ENCODE assay signal across 19 mouse cellular contexts in the genomic region with DNA sequence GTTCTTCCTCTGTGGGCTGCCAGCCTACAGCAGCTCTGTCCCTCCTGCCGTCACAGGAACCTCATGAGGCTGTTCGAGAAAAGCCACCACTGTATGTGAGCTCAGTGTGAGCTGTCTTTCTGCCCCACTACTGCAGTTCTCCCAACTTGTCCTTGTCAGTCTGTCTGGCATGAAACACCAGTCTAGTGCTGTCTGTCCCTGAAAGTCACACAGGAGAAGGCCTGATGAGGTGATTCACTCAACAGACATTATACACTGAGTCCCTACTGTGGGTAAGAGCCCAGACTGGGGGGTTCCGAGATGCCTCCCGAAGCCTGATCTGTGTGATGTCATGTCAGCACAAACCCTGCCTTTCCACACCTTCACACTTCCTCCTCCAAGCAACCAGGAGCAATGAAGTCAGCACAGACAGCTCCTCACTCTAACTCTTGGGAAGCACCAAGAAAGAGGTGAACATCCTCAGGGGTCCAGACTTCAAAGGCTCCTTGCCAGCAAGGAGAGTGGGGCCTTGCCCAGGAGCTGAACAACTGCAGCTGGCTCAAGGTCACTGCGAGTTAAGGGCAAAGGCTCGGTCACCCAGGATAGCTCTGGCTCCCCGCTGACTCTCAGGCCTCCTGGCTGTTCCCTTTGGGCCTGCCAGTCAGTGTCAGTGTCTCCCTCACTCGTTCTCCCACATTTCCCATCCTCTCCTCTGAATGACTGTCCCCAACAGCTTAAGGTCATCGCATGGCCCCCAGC. TPM values are rescaled to one million over a fixed set of nuclear protein-coding genes. Genes with fewer than 3 reads are reported as not detected.
DNase-seq lines count a peak whose midpoint lies in the region; ATAC-seq lines count a peak whose summit lies in the region.
"Had no signal": no experiment of that assay in that cellular context is flagged by ENCODE, and none has a peak within 500 bp of the region (broad histone marks: within the 10 kb centered on the region; RNA-seq: fewer than 3 reads in every experiment).

No protein-coding gene starts in this region.

- peaks cover 27% of the 10 kb centered on the region for H3K4me1 ChIP-seq in heart, embryonic 11.5 days (ENCODE audit: control insufficient read depth, insufficient read depth, low read length)
- peaks cover 37% of the 10 kb centered on the region for H3K4me1 ChIP-seq in midbrain, embryonic 10.5 days
- no peaks in the 10 kb centered on the region for H3K4me1 ChIP-seq in midbrain, embryonic 14.5 days (ENCODE audit: control insufficient read depth, insufficient read depth, low read length)
- peaks cover 14% of the 10 kb centered on the region for H3K4me1 ChIP-seq in embryonic facial prominence, embryonic 15.5 days

- H3K27me3 ChIP-seq in heart, embryonic 11.5 days (ENCODE audit: control insufficient read depth, insufficient read depth, low read length) = no peaks in the 10 kb centered on the region
- no peaks in the 10 kb centered on the region for H3K27me3 ChIP-seq in midbrain, embryonic 10.5 days (ENCODE audit: low read depth, poor library complexity, severe bottlenecking)
- H3K27me3 ChIP-seq in midbrain, embryonic 14.5 days (ENCODE audit: control insufficient read depth, insufficient read depth, low read length) = no peaks in the 10 kb centered on the region
- H3K27me3 ChIP-seq in embryonic facial prominence, embryonic 15.5 days = no peaks in the 10 kb centered on the region
- H3K27me3 ChIP-seq: kidney, embryonic 15.5 days; neural tube, embryonic 13.5 days; stomach, embryonic 15.5 days had no signal

- no peak overlapping the region for H3K4me2 ChIP-seq in heart, embryonic 11.5 days
- H3K4me2 ChIP-seq in midbrain, embryonic 14.5 days (ENCODE audit: low read length) = no peak overlapping the region
- H3K4me2 ChIP-seq in embryonic facial prominence, embryonic 15.5 days (replicated peaks) = no peak overlapping the region
- H3K4me2 ChIP-seq: kidney, embryonic 15.5 days; lung, embryonic 14.5 days; neural tube, embryonic 13.5 days; stomach, embryonic 15.5 days had no signal

- H3K4me3 ChIP-seq in heart, embryonic 11.5 days (ENCODE audit: low read depth, low read length) = no peak overlapping the region
- no peak overlapping the region for H3K4me3 ChIP-seq in midbrain, embryonic 10.5 days
- no peak overlapping the region for H3K4me3 ChIP-seq in midbrain, embryonic 14.5 days (replicated peaks; ENCODE audit: low read depth, low read length)
- H3K4me3 ChIP-seq in embryonic facial prominence, embryonic 15.5 days (replicated peaks) = no peak overlapping the region
- H3K4me3 ChIP-seq: erythroblast, embryonic 14.5 days; kidney, embryonic 15.5 days; neural tube, embryonic 13.5 days; stomach, embryonic 15.5 days had no signal

- DNase-seq in heart, postnatal 14 days = no peak
- no peak for DNase-seq in midbrain, embryonic 10.5 days (ENCODE audit: low spot score)
- DNase-seq in midbrain, embryonic 14.5 days = no peak
- DNase-seq in left cerebral cortex, adult 9 months (ENCODE audit: low spot score in 2 of 2) = no peak
- DNase-seq in urinary bladder, postnatal 4 days (ENCODE audit: low spot score in 2 of 2) = no peak
- DNase-seq: cerebellum, adult 8-10 months; gastrocnemius, postnatal 14 days; lung, embryonic 14.5 days; retina, postnatal 1 day; spleen, adult 18-20 months had no signal

- peak overlapping the region; percentile 43 for H3K9ac ChIP-seq in heart, embryonic 11.5 days (ENCODE audit: low read depth, low read length)
- no peak overlapping the region for H3K9ac ChIP-seq in midbrain, embryonic 14.5 days (replicated peaks; ENCODE audit: low read length)
- no peak overlapping the region for H3K9ac ChIP-seq in embryonic facial prominence, embryonic 15.5 days
- H3K9ac ChIP-seq: kidney, embryonic 15.5 days; lung, embryonic 14.5 days; neural tube, embryonic 13.5 days; stomach, embryonic 15.5 days had no signal

- no peak for ATAC-seq in heart, embryonic 11.5 days (replicated peaks; ENCODE audit: insufficient number of reproducible peaks, low FRiP score, low TSS enrichment)
- ATAC-seq in midbrain, embryonic 14.5 days (ENCODE audit: low FRiP score, low TSS enrichment) = no peak
- ATAC-seq in embryonic facial prominence, embryonic 15.5 days (ENCODE audit: insufficient number of reproducible peaks, low FRiP score, low TSS enrichment, low read depth) = 0 out of 2 replicates have a peak, but pooled peaks have one; percentile 37
- ATAC-seq: inflammation-experienced regulatory T-cells, adult 6 months had no signal

- intact Hi-C loops in heart, postnatal 14 days (cut with DNase I) = no loop called here

- peak overlapping the region; percentile 51 for H3K27ac ChIP-seq in heart, embryonic 11.5 days (ENCODE audit: low read depth, low read length)
- H3K27ac ChIP-seq in midbrain, embryonic 10.5 days (replicated peaks) = 0 out of 2 replicates have a peak overlapping the region, but pooled peaks have one; percentile 6
- H3K27ac ChIP-seq in midbrain, embryonic 14.5 days (replicated peaks; ENCODE audit: low read depth, low read length) = no peak overlapping the region
- H3K27ac ChIP-seq in embryonic facial prominence, embryonic 15.5 days (replicated peaks) = no peak overlapping the region
- H3K27ac ChIP-seq: kidney, embryonic 15.5 days; neural tube, embryonic 13.5 days; stomach, embryonic 15.5 days had no signal

- H3K9me3 ChIP-seq in heart, embryonic 11.5 days (replicated peaks; ENCODE audit: control insufficient read depth, low read length) = no peaks in the 10 kb centered on the region
- H3K9me3 ChIP-seq in midbrain, embryonic 10.5 days (replicated peaks) = no peaks in the 10 kb centered on the region
- H3K9me3 ChIP-seq in midbrain, embryonic 14.5 days (ENCODE audit: control insufficient read depth, low read length) = no peaks in the 10 kb centered on the region
- no peaks in the 10 kb centered on the region for H3K9me3 ChIP-seq in embryonic facial prominence, embryonic 15.5 days (replicated peaks)
- H3K9me3 ChIP-seq: kidney, embryonic 15.5 days; neural tube, embryonic 13.5 days; stomach, embryonic 15.5 days had no signal

- WGBS in heart, embryonic 11.5 days (ENCODE audit: insufficient replicate concordance) = 34% methylated on average over 9 of the region's 9 CpGs
- WGBS in midbrain, embryonic 10.5 days = 68% methylated on average over 9 of the region's 9 CpGs
- 73% methylated on average over 9 of the region's 9 CpGs for WGBS in midbrain, embryonic 14.5 days
- whole genome bisulfite sequencing in embryonic facial prominence, embryonic 15.5 days = 61% methylated on average over 9 of the region's 9 CpGs

- no peaks in the 10 kb centered on the region for H3K36me3 ChIP-seq in heart, embryonic 11.5 days (ENCODE audit: control insufficient read depth, insufficient read depth, low read length)
- H3K36me3 ChIP-seq in midbrain, embryonic 10.5 days = peaks cover 9% of the 10 kb centered on the region; the same call in 1 of the 2 replicates
- H3K36me3 ChIP-seq in midbrain, embryonic 14.5 days (ENCODE audit: control insufficient read depth, insufficient read depth, low read length) = peaks cover 10% of the 10 kb centered on the region; the same call in 1 of the 2 replicates
- H3K36me3 ChIP-seq in embryonic facial prominence, embryonic 15.5 days = no peaks in the 10 kb centered on the region
- H3K36me3 ChIP-seq: kidney, embryonic 15.5 days; stomach, embryonic 15.5 days had no signal

RNA-seq across cellular contexts. Expression of gene Stxbp1, which starts 8.7 kb away (rescaled TPM):
- 20.6 and 26.1 TPM in 2 replicates for polyA plus RNA-seq in heart, embryonic 11.5 days (2014; fragmentation: Nextera tagmentation; extraction: Ambion mirVana)
- 10 to 100 TPM; 19.5 to 22.7 TPM for total RNA-seq in heart, postnatal 14 days (2021)
- 31.4 and 45.6 TPM in 2 replicates for polyA plus RNA-seq in midbrain, embryonic 10.5 days (2016; fragmentation: Nextera tagmentation; extraction: Ambion mirVana)
- 240 and 245 TPM in 2 replicates for polyA plus RNA-seq in midbrain, embryonic 14.5 days (2014; fragmentation: Nextera tagmentation; extraction: Ambion mirVana)
- 21.5 and 22.3 TPM in 2 replicates for polyA plus RNA-seq in embryonic facial prominence, embryonic 15.5 days (2015; fragmentation: Nextera tagmentation; extraction: Ambion mirVana)

RNA-seq across cellular contexts. Expression of gene Fam129b, which starts 37.6 kb away (rescaled TPM):
- polyA plus RNA-seq in heart, embryonic 11.5 days (2014; fragmentation: Nextera tagmentation; extraction: Ambion mirVana) = 21.5 and 24.2 TPM in 2 replicates
- 10 to 100 TPM; 31.2 to 33.4 TPM for total RNA-seq in heart, postnatal 14 days (2021)
- 23.5 and 25.5 TPM in 2 replicates for polyA plus RNA-seq in midbrain, embryonic 10.5 days (2016; fragmentation: Nextera tagmentation; extraction: Ambion mirVana)
- 13.6 and 19.8 TPM in 2 replicates for polyA plus RNA-seq in midbrain, embryonic 14.5 days (2014; fragmentation: Nextera tagmentation; extraction: Ambion mirVana)
- polyA plus RNA-seq in embryonic facial prominence, embryonic 15.5 days (2015; fragmentation: Nextera tagmentation; extraction: Ambion mirVana) = 103 and 111 TPM in 2 replicates

RNA-seq across cellular contexts. Expression of gene Cfap157, which starts 54.1 kb away (rescaled TPM):
- 0.57 and 0.84 TPM in 2 replicates for polyA plus RNA-seq in heart, embryonic 11.5 days (2014; fragmentation: Nextera tagmentation; extraction: Ambion mirVana)
- under 1 TPM; 0.17 to 0.24 TPM for total RNA-seq in heart, postnatal 14 days (2021)
- 0.90 and 1.2 TPM in 2 replicates for polyA plus RNA-seq in midbrain, embryonic 10.5 days (2016; fragmentation: Nextera tagmentation; extraction: Ambion mirVana)
- polyA plus RNA-seq in midbrain, embryonic 14.5 days (2014; fragmentation: Nextera tagmentation; extraction: Ambion mirVana) = 0.38 and 0.39 TPM in 2 replicates
- polyA plus RNA-seq in embryonic facial prominence, embryonic 15.5 days (2015; fragmentation: Nextera tagmentation; extraction: Ambion mirVana) = 2.1 and 3.4 TPM in 2 replicates
- total RNA-seq: liver, adult 2 months; megakaryocyte progenitor cell, adult 5-6 weeks had no signal
- polyA plus RNA-seq: erythroblast, embryonic 14.5 days; liver, adult 2 months had no signal

Comparison
In these comparisons a context has a peak if more than half of its experiments do, and no peak if none do; other contexts are left out.
1. H3K27ac ChIP-seq: peak in heart, embryonic 11.5 days (single experiment) and midbrain, embryonic 10.5 days (single experiment); none in midbrain, embryonic 14.5 days (single experiment) and embryonic facial prominence, embryonic 15.5 days (single experiment).